Mouse (Mus musculus) embryonic facial prominence, embryonic 15.5 days (tissue): Measurements from ENCODE around the gene Efcab1. TPM values are rescaled to one million over a fixed set of nuclear protein-coding genes. Genes with fewer than 3 reads are reported as not detected.
A peak's percentile ranks its signal among the peaks of the same experiment; 100 is the strongest.
"Not testable (repeated sequence)": the region's sequence is repeated elsewhere in the genome, so short reads cannot be mapped to it uniquely, and the experiment has no call there.

Experiments
- ATAC-seq: fragments of 200-750 bp; cut with Nextera tagmentation; 2 replicates; pipeline ENCODE4 v1.8.0; 2017; ENCODE audit warnings: low read depth, moderate TSS enrichment; ENCODE audit not compliant: insufficient number of reproducible peaks, low FRiP score, low TSS enrichment
- H3K27ac ChIP-seq: fragments of 300-500 bp; sonication (generic); replicated peaks from 2 replicates; pipeline ENCODE4 v1.5.1; 2015; ENCODE audit warnings: mild to moderate bottlenecking, inconsistent platforms
- H3K27me3 ChIP-seq: fragments of 300-500 bp; sonication (generic); 2 replicates; pipeline ENCODE4 v1.6.1; 2015; ENCODE audit warnings: inconsistent platforms
- H3K36me3 ChIP-seq: fragments of 300-500 bp; sonication (generic); 2 replicates; pipeline ENCODE4 v1.6.1; 2015; ENCODE audit warnings: mild to moderate bottlenecking, inconsistent platforms
- H3K4me1 ChIP-seq: fragments of 300-500 bp; sonication (generic); 2 replicates; pipeline ENCODE4 v1.6.1; 2015; ENCODE audit warnings: inconsistent platforms
- H3K4me2 ChIP-seq: fragments of 300-500 bp; sonication (generic); replicated peaks from 2 replicates; pipeline ENCODE4 v1.6.1; 2015; ENCODE audit warnings: mild to moderate bottlenecking, inconsistent platforms
- H3K4me3 ChIP-seq: fragments of 300-500 bp; sonication (generic); replicated peaks from 2 replicates; pipeline ENCODE4 v1.5.1; 2015; ENCODE audit warnings: mild to moderate bottlenecking, inconsistent platforms
- H3K9ac ChIP-seq: fragments of 300-500 bp; sonication (generic); 2 replicates; pipeline ENCODE4 v1.6.1; 2015; ENCODE audit warnings: inconsistent platforms
- H3K9me3 ChIP-seq: fragments of 300-500 bp; sonication (generic); replicated peaks from 2 replicates; pipeline ENCODE4 v1.6.1; 2016; ENCODE audit warnings: inconsistent platforms
- WGBS: fragments of 180-500 bp; shearing (Covaris S2); methylation state at CpG from one replicate; pipeline ENCODE4 v1.1.7; 2015; 5-methylcytosine and 5-hydroxymethylcytosine counted together
- polyA plus RNA-seq: library from polyadenylated mRNA; unstranded; fragments of >200 nt; fragmentation: Nextera tagmentation; extraction: Ambion mirVana; gene quantifications from 2 replicates; pipeline ENCODE4 v1.2.1, GENCODE M21; 2015

Gene Efcab1
- polyA plus RNA-seq, 1 experiment from 2014 or later, result 15.9 TPM

GRCm38 (mm10) chr16:14939994-14940715, 33.7 kb downstream of the Efcab1 start:
- H3K4me3 ChIP-seq, result no peak overlapping the region
- no peaks in the 10 kb centered on the region for H3K9me3 ChIP-seq
- WGBS, result 40% methylated on average over 1 of the region's 1 CpGs
- no peak overlapping the region for H3K9ac ChIP-seq
- no peaks in the 10 kb centered on the region for H3K36me3 ChIP-seq
- no peaks in the 10 kb centered on the region for H3K27me3 ChIP-seq
- H3K27ac ChIP-seq, result peak overlapping the region; percentile 83
- H3K4me1 ChIP-seq, result peaks cover 33% of the 10 kb centered on the region
- H3K4me2 ChIP-seq, result no peak overlapping the region
- ATAC-seq, result no peak

GRCm38 (mm10) chr16:14940898-14941297, 34.5 kb downstream of the Efcab1 start:
- no peaks in the 10 kb centered on the region for H3K9me3 ChIP-seq
- peak overlapping the region; percentile 83 for H3K27ac ChIP-seq
- H3K36me3 ChIP-seq, result no peaks in the 10 kb centered on the region
- no peak overlapping the region for H3K4me3 ChIP-seq
- H3K4me2 ChIP-seq, result no peak overlapping the region
- no peaks in the 10 kb centered on the region for H3K27me3 ChIP-seq
- ATAC-seq, result 0 out of 2 replicates have a peak, but pooled peaks have one; percentile 27
- WGBS, result 28% methylated on average over 3 of the region's 3 CpGs
- H3K9ac ChIP-seq, result no peak overlapping the region
- peaks cover 33% of the 10 kb centered on the region for H3K4me1 ChIP-seq

- Histone ChIP-seq H3K27me3 (no peaks in the 10 kb centered on the region), H3K9ac (no peak overlapping the region), H3K9me3 (no peaks in the 10 kb centered on the region), H3K4me1 (peaks cover 27% of the 10 kb centered on the region), H3K4me3 (no peak overlapping the region), H3K36me3 (no peaks in the 10 kb centered on the region), H3K4me2 (no peak overlapping the region), H3K27ac (no peak overlapping the region)
- WGBS, result 57% methylated on average over 2 of the region's 2 CpGs
- peak; percentile 71; the same call in 1 of the 2 replicates for ATAC-seq
These were observed 37.1 kb downstream of the Efcab1 start for GRCm38 (mm10) chr16:14943530-14943929.

- 84% methylated on average over 2 of the region's 2 CpGs for WGBS
- H3K36me3 ChIP-seq, H3K9me3 ChIP-seq, ATAC-seq, H3K27ac ChIP-seq, H3K9ac ChIP-seq, H3K4me2 ChIP-seq, H3K4me1 ChIP-seq, H3K4me3 ChIP-seq, H3K27me3 ChIP-seq: not testable (repeated sequence)
These were observed 41.2 kb downstream of the Efcab1 start for GRCm38 (mm10) chr16:14947561-14947960.

- WGBS, result 27% methylated on average over 2 of the region's 2 CpGs
- no peak for ATAC-seq
- no peaks in the 10 kb centered on the region for H3K4me1 ChIP-seq
These were observed 45.5 kb downstream of the Efcab1 start for GRCm38 (mm10) chr16:14951894-14952293.

GRCm38 (mm10) chr16:14959743-14960142, 53.3 kb downstream of the Efcab1 start:
- H3K4me2 ChIP-seq, result no peak overlapping the region
- no peak overlapping the region for H3K27ac ChIP-seq
- H3K9ac ChIP-seq, result no peak overlapping the region
- no peaks in the 10 kb centered on the region for H3K9me3 ChIP-seq
- 97% methylated on average over 8 of the region's 8 CpGs for WGBS
- H3K27me3 ChIP-seq, result no peaks in the 10 kb centered on the region
- H3K4me3 ChIP-seq, result no peak overlapping the region
- H3K4me1 ChIP-seq, result no peaks in the 10 kb centered on the region
- no peak for ATAC-seq
- H3K36me3 ChIP-seq, result no peaks in the 10 kb centered on the region

More at GRCm38 (mm10) chr16:14951894-14952293, 45.5 kb downstream of the Efcab1 start:
- Histone ChIP-seq H3K27ac (no peak overlapping the region), H3K9ac (no peak overlapping the region), H3K27me3 (no peaks in the 10 kb centered on the region), H3K4me3 (no peak overlapping the region), H3K36me3 (no peaks in the 10 kb centered on the region), H3K9me3 (no peaks in the 10 kb centered on the region), H3K4me2 (no peak overlapping the region)

- Histone ChIP-seq H3K27me3 (no peaks in the 10 kb centered on the region), H3K9me3 (no peaks in the 10 kb centered on the region), H3K9ac (no peak overlapping the region), H3K4me1 (no peaks in the 10 kb centered on the region), H3K4me3 (no peak overlapping the region), H3K27ac (no peak overlapping the region), H3K4me2 (no peak overlapping the region), H3K36me3 (no peaks in the 10 kb centered on the region)
- no peak for ATAC-seq
- 83% methylated on average over 1 of the region's 1 CpGs for WGBS
These were observed 67.3 kb downstream of the Efcab1 start for GRCm38 (mm10) chr16:14973696-14974095.

GRCm38 (mm10) chr16:14979228-14979627, 72.8 kb downstream of the Efcab1 start:
- Histone ChIP-seq H3K27me3 (no peaks in the 10 kb centered on the region), H3K4me3 (no peak overlapping the region), H3K4me1 (no peaks in the 10 kb centered on the region), H3K27ac (no peak overlapping the region), H3K9ac (no peak overlapping the region), H3K4me2 (no peak overlapping the region), H3K9me3 (no peaks in the 10 kb centered on the region), H3K36me3 (no peaks in the 10 kb centered on the region)
- WGBS, result 71% methylated on average over 2 of the region's 2 CpGs
- no peak for ATAC-seq

GRCm38 (mm10) chr16:14989614-14990268, 83.3 kb downstream of the Efcab1 start:
- no peak for ATAC-seq
- Histone ChIP-seq H3K4me2 (no peak overlapping the region), H3K27me3 (no peaks in the 10 kb centered on the region), H3K4me3 (no peak overlapping the region), H3K36me3 (no peaks in the 10 kb centered on the region), H3K27ac (no peak overlapping the region; the same call in 1 of the 2 replicates), H3K4me1 (peaks cover 3% of the 10 kb centered on the region; the same call in 1 of the 2 replicates), H3K9ac (no peak overlapping the region), H3K9me3 (no peaks in the 10 kb centered on the region)
- WGBS, result 64% methylated on average over 6 of the region's 6 CpGs

GRCm38 (mm10) chr16:14991001-14991400, 84.6 kb downstream of the Efcab1 start:
- Histone ChIP-seq H3K4me3 (no peak overlapping the region), H3K9me3 (no peaks in the 10 kb centered on the region), H3K4me1 (peaks cover 3% of the 10 kb centered on the region; the same call in 1 of the 2 replicates), H3K36me3 (no peaks in the 10 kb centered on the region), H3K27me3 (no peaks in the 10 kb centered on the region), H3K9ac (no peak overlapping the region), H3K4me2 (no peak overlapping the region), H3K27ac (peak overlapping the region; percentile 80; the same call in 1 of the 2 replicates)
- WGBS, result 42% methylated on average over 3 of the region's 3 CpGs
- ATAC-seq, result no peak

GRCm38 (mm10) chr16:14992461-14993107, 86.2 kb downstream of the Efcab1 start:
- no peaks in the 10 kb centered on the region for H3K27me3 ChIP-seq
- no peak for ATAC-seq
- H3K27ac ChIP-seq, result no peak overlapping the region
- no peak overlapping the region for H3K9ac ChIP-seq
- no peak overlapping the region for H3K4me2 ChIP-seq
- peaks cover 3% of the 10 kb centered on the region; the same call in 1 of the 2 replicates for H3K4me1 ChIP-seq
- 61% methylated on average over 3 of the region's 3 CpGs for WGBS
- H3K4me3 ChIP-seq, result no peak overlapping the region
- no peaks in the 10 kb centered on the region for H3K36me3 ChIP-seq
- no peaks in the 10 kb centered on the region for H3K9me3 ChIP-seq
